Mouse (Mus musculus): Measurements from ENCODE around the gene Rasa2. TPM values are rescaled to one million over a fixed set of nuclear protein-coding genes. Genes with fewer than 3 reads are reported as not detected.

The Rasa2 gene
- total and polyA plus RNA-seq, 3 experiments: 9.5 to 11.3 TPM; not detected in 1

- Histone ChIP-seq H3K27me3 (ENCODE audit: control insufficient read depth in 1 of 2, insufficient read depth in 2 of 2, low read length in 2 of 2) (no peaks in the 10 kb centered on the region), H3K9me3 (replicated peaks; ENCODE audit: insufficient read depth, low read length) (no peaks in the 10 kb centered on the region), H3K27ac (ENCODE audit: control insufficient read depth, low read depth, low read length) (no peak overlapping the region), H3K79me2 (ENCODE audit: control insufficient read depth, insufficient read depth, low read length, poor library complexity) (no peaks in the 10 kb centered on the region), H3K9ac (ENCODE audit: control insufficient read depth, low read depth, low read length, poor library complexity, severe bottlenecking) (no peak overlapping the region), H3K4me3 (ENCODE audit: control insufficient read depth in 1 of 2, insufficient read depth in 1 of 2, low read depth in 2 of 2, low read length in 2 of 2) (no peak overlapping the region), H3K36me3 (ENCODE audit: control insufficient read depth in 1 of 2, insufficient read depth in 2 of 2, low read length in 2 of 2) (peaks cover 0 to 12% of the 10 kb centered on the region in 2 experiments; a peak in 2 of 4 replicates), H3K4me1 (ENCODE audit: control insufficient read depth in 1 of 2, insufficient read depth in 2 of 2, low read length in 2 of 2) (no peaks in the 10 kb centered on the region)
- peak; percentile 44 for DNase-seq (ENCODE audit: low read depth, low spot score)
- TF ChIP-seq TAL1 (IDR thresholded peaks at IDR 0.05; ENCODE audit: low read length): no peak
- TF ChIP-seq SMC3 (IDR thresholded peaks at IDR 0.05; ENCODE audit: low read depth, low read length): peak; percentile 35; the same call in 1 of the 2 replicates
- TF ChIP-seq CTCF (IDR thresholded peaks at IDR 0.05 in 2 of 3, conservative IDR thresholded peaks at IDR 0.05 in 1 of 3; ENCODE audit: control insufficient read depth in 1 of 3, insufficient read depth in 1 of 3, low read depth in 2 of 3, low read length in 3 of 3, poor library complexity in 1 of 3, severe bottlenecking in 1 of 3): peak in 2 of 3 experiments; percentile 21 to 46; a peak in 4 of 6 replicates
These were observed 33.5 kb downstream of the Rasa2 start for GRCm38 (mm10) chr9:96597899-96598298.

DNA sequence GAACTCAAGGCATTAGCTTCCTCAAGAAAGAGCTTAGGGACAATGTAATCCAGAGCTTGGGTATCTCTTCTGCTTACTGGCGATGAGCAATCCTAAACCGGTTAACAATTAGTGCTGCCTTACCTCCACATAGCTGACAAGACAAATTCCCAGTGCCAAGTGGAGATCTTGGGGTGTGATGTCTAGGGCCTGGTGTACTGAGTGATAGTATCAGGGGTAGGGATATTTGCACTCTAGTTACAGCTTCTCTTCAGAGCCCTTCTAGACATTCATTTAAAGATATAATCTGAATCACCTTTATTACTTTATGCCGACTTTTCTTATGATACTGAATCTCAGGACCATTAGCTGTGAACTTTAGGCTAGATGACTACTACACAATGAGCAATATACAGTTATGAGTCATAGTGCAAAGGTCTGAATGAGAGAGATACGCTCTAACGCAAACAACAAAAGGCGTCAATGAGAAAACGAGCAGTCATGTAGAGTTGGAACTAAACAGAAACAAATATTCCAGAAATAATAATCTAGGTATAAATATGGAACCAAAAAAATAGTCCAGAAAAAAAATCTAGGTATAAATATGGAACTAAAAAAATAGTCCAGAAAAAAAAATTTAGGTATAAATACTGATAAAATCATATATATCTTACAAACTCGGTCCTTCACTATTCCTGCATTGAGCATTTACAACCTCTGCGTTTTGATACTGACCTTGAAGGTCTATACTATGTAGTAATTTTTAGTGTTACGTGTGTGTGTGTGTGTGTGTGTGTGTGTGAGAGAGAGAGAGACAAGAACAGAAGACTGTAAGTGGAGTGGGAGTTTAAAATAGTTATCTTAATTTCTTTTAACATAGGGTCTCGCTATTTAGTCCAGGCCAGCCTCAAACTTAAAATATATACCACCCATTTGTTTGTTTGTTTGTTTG is 38.5 kb downstream of the Rasa2 start:
- H3K79me2 ChIP-seq (ENCODE audit: control insufficient read depth, insufficient read depth, low read length, poor library complexity): no peaks in the 10 kb centered on the region
- DNase-seq (ENCODE audit: low read depth, low spot score): no peak
- H3K9me3 ChIP-seq (replicated peaks; ENCODE audit: insufficient read depth, low read length): no peaks in the 10 kb centered on the region
- H3K9ac ChIP-seq (ENCODE audit: control insufficient read depth, low read depth, low read length, poor library complexity, severe bottlenecking): no peak overlapping the region
- no peaks in the 10 kb centered on the region for H3K4me1 ChIP-seq (ENCODE audit: control insufficient read depth in 1 of 2, insufficient read depth in 2 of 2, low read length in 2 of 2)
- H3K4me3 ChIP-seq (ENCODE audit: control insufficient read depth in 1 of 2, insufficient read depth in 1 of 2, low read depth in 2 of 2, low read length in 2 of 2): no peak overlapping the region
- TF ChIP-seq GABPA (IDR thresholded peaks at IDR 0.05; ENCODE audit: low read depth, low read length): no peak
- TF ChIP-seq CHD1 (IDR thresholded peaks at IDR 0.05; ENCODE audit: low read depth, low read length): no peak
- no peak for TF ChIP-seq USF2 (IDR thresholded peaks at IDR 0.05; ENCODE audit: borderline replicate concordance in 1 of 2, insufficient read depth in 1 of 2, low read depth in 1 of 2, low read length in 2 of 2)
- H3K27me3 ChIP-seq (ENCODE audit: control insufficient read depth in 1 of 2, insufficient read depth in 2 of 2, low read length in 2 of 2): no peaks in the 10 kb centered on the region
- peaks cover 0 to 8% of the 10 kb centered on the region in 2 experiments; a peak in 2 of 4 replicates for H3K36me3 ChIP-seq (ENCODE audit: control insufficient read depth in 1 of 2, insufficient read depth in 2 of 2, low read length in 2 of 2)
- H3K27ac ChIP-seq (ENCODE audit: control insufficient read depth, low read depth, low read length): no peak overlapping the region

- no peak for DNase-seq (ENCODE audit: low read depth, low spot score)
- Histone ChIP-seq H3K9ac (ENCODE audit: control insufficient read depth, low read depth, low read length, poor library complexity, severe bottlenecking) (no peak overlapping the region), H3K4me3 (ENCODE audit: control insufficient read depth in 1 of 2, insufficient read depth in 1 of 2, low read depth in 2 of 2, low read length in 2 of 2) (no peak overlapping the region), H3K27ac (ENCODE audit: control insufficient read depth, low read depth, low read length) (no peak overlapping the region), H3K4me1 (ENCODE audit: control insufficient read depth in 1 of 2, insufficient read depth in 2 of 2, low read length in 2 of 2) (no peaks in the 10 kb centered on the region), H3K9me3 (replicated peaks; ENCODE audit: insufficient read depth, low read length) (no peaks in the 10 kb centered on the region), H3K36me3 (ENCODE audit: control insufficient read depth in 1 of 2, insufficient read depth in 2 of 2, low read length in 2 of 2) (peaks cover 0 to 9% of the 10 kb centered on the region in 2 experiments; a peak in 2 of 4 replicates), H3K27me3 (ENCODE audit: control insufficient read depth in 1 of 2, insufficient read depth in 2 of 2, low read length in 2 of 2) (no peaks in the 10 kb centered on the region), H3K79me2 (ENCODE audit: control insufficient read depth, insufficient read depth, low read length, poor library complexity) (no peaks in the 10 kb centered on the region)
- TF ChIP-seq MAX (IDR thresholded peaks at IDR 0.05; ENCODE audit: low read length) (no peak), ZKSCAN1 (IDR thresholded peaks at IDR 0.05; ENCODE audit: low read depth, low read length) (no peak), POLR2AphosphoS2 (IDR thresholded peaks at IDR 0.05; ENCODE audit: low read length) (no peak), SMC3 (IDR thresholded peaks at IDR 0.05; ENCODE audit: low read depth, low read length) (no peak), GATA1 (IDR thresholded peaks at IDR 0.05; ENCODE audit: low read depth, low read length) (no peak), GABPA (IDR thresholded peaks at IDR 0.05; ENCODE audit: low read depth, low read length) (no peak), USF1 (IDR thresholded peaks at IDR 0.05; ENCODE audit: low read depth, low read length) (no peak), ZMIZ1 (IDR thresholded peaks at IDR 0.05; ENCODE audit: low read depth, low read length) (no peak), CTCF (IDR thresholded peaks at IDR 0.05 in 2 of 3, conservative IDR thresholded peaks at IDR 0.05 in 1 of 3; ENCODE audit: control insufficient read depth in 1 of 3, insufficient read depth in 1 of 3, low read depth in 2 of 3, low read length in 3 of 3, poor library complexity in 1 of 3, severe bottlenecking in 1 of 3) (no peak), NELFE (IDR thresholded peaks at IDR 0.05; ENCODE audit: low read depth, low read length) (no peak), ZNF384 (IDR thresholded peaks at IDR 0.05; ENCODE audit: low read depth, low read length) (no peak), MEF2A (IDR thresholded peaks at IDR 0.05; ENCODE audit: extremely low read depth, insufficient replicate concordance, low read depth, low read length, poor library complexity, severe bottlenecking) (no peak)
These were observed 42.1 kb downstream of the Rasa2 start for GRCm38 (mm10) chr9:96589346-96589745.

All from MEL (cell line).